Mouse (Mus musculus) heart, postnatal 0 days (tissue): ENCODE measurements around the gene Klhdc8b.

Source experiments
- CTCF ChIP-seq: IDR thresholded peaks from 2 replicates; pipeline ENCODE4 v1.5.1; 2016; ENCODE audit warnings: antibody characterized with exemption, control low read depth, low read depth
- EP300 ChIP-seq: IDR thresholded peaks from 2 replicates; pipeline ENCODE4 v1.6.1; 2016; ENCODE audit warnings: antibody characterized with exemption, low read depth

DNA sequence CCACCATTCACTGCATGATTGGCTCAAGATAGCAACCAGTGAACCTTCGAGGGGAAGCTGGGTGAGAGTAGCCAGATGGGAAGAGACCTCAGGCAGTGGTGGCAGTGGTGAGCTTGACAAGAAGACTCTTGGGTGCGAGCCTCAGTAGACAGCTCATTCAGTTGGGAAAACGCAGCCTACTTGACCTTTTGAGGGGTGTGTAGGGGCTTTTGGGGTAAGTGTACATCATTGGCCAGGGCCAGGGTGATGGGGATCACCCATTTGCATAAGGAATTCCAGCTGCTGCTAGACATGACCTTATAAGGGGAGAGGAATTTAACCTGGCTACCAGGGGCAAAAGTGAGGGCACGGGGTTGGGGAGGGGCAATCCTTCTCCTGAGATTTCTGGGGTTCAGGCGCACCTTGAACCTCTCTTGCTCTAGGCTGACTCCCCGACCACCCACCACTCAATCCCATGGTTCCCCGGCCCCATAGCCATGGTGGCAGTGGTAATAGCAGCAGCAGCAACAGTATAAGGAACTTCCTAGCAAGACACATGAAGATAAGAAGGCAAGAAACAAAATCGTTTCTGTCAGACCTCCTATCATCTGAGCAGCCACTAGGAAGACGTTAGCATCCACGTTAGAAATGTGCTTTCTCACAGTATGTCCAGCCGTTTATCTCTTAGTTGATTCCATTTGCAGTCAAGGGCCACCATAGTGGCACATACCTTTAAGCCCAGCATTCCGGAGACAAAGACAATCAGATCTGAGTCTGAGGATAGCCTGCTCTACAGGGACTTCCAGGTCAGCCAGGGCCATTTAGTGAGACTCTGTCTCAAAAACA, 5.4 kb downstream of the Klhdc8b start:
- TF ChIP-seq CTCF (no peak), EP300 (no peak)
